In the genomic region with DNA sequence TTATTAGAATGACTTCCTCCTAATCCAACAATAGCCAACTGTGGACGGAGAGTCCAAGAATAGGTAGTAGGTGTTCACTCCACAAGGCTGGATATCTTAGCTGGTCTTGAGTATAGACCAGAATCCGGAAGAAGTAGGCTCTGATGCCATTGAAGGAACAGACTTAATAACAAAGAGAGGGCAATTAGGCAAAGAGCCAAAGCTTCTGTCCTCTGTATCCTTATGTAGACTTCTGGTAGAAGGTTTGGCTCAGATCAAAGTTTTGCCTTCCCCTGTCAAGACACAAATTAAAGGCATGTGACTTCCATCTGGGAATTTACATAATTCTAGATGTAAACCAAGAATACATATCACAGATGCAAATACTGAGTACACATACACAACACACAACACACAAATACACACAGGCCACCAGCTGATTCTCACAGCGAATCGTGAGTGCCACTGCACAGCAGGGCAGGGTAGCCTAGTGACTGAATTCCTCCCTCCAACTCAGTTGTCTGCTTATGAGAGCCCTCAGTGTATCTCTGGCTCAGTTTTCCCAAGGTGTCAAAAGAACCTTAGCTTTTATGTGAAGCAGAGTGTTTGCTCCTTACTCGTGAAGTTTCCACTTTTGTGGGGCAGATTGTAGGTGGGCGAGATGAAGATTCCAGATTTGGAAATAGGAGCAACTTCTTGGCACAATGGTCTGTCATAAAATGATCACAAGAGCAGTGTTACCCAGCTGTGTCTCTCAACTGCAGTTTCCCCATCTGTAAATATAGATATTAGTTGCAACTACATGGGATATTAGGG, we compare ENCODE assay signal across 17 mouse cellular contexts.
DNase-seq lines count a peak whose midpoint lies in the region; ATAC-seq and TF ChIP-seq lines count a peak whose summit lies in the region.
"Had no signal": no experiment of that assay in that cellular context is flagged by ENCODE, and none has a peak within 500 bp of the region (broad histone marks: within the 10 kb centered on the region; RNA-seq: fewer than 3 reads in every experiment).

No protein-coding gene starts in this region.

- H3K4me2 ChIP-seq in midbrain, embryonic 15.5 days, result no peak overlapping the region
- H3K4me2 ChIP-seq: heart, embryonic 15.5 days; limb, embryonic 12.5 days had no signal

- TF ChIP-seq POLR2A in brain, embryonic 14.5 days (IDR thresholded peaks at IDR 0.05; ENCODE audit: borderline replicate concordance, extremely low read depth, insufficient read depth, insufficient read length, poor library complexity, severe bottlenecking), result no peak

- DNase-seq in brain, embryonic 14.5 days (ENCODE audit: low read depth), result peak; percentile 59
- peak; percentile 86 to 88 for DNase-seq in frontal cortex, adult 2 months (ENCODE audit: extremely low spot score in 1 of 2, low spot score in 1 of 2)
- DNase-seq in layer of hippocampus, adult 9-10 months (ENCODE audit: low spot score), result peak; percentile 20
- DNase-seq in left cerebral cortex, postnatal 36 days (ENCODE audit: low spot score in 2 of 2), result peak; percentile 62 to 67
- DNase-seq in adrenal gland, adult 2 months, result no peak
- no peak for DNase-seq in kidney, adult 8-10 months
- DNase-seq in thymus, postnatal 4 days, result no peak
- DNase-seq: cerebellum, adult 11-12 months; heart, adult 18-20 months; kidney, adult 9 months; kidney, postnatal 4 days; lung, postnatal 10 days had no signal

- no peak for TF ChIP-seq CTCF in brain, embryonic 14.5 days (IDR thresholded peaks at IDR 0.05; ENCODE audit: borderline replicate concordance, extremely low read depth, insufficient read depth, insufficient read length)

- no peak for ATAC-seq in midbrain, embryonic 15.5 days (replicated peaks)

- H3K9ac ChIP-seq in midbrain, embryonic 15.5 days, result no peak overlapping the region
- H3K9ac ChIP-seq: heart, embryonic 15.5 days; limb, embryonic 12.5 days; liver, embryonic 14.5 days had no signal

- H3K9me3 ChIP-seq in midbrain, embryonic 15.5 days, result no peaks in the 10 kb centered on the region
- H3K9me3 ChIP-seq: heart, embryonic 15.5 days; hindbrain, embryonic 10.5 days; limb, embryonic 12.5 days had no signal

- H3K27me3 ChIP-seq in midbrain, embryonic 15.5 days (replicated peaks), result no peaks in the 10 kb centered on the region
- H3K27me3 ChIP-seq: heart, embryonic 15.5 days; limb, embryonic 12.5 days had no signal

- intact Hi-C loops in left cerebral cortex, postnatal 36 days (cut with DNase I), result loop anchor here (10.0 kb wide), 1 partner anchor 88 kb away; no protein-coding TSS in a partner anchor

- WGBS in midbrain, embryonic 15.5 days, result 91% methylated on average over 6 of the region's 6 CpGs

- H3K27ac ChIP-seq in midbrain, embryonic 15.5 days, result no peak overlapping the region
- H3K27ac ChIP-seq: heart, embryonic 15.5 days; hindbrain, embryonic 10.5 days; limb, embryonic 12.5 days; liver, embryonic 14.5 days had no signal

- no peak overlapping the region for H3K4me3 ChIP-seq in midbrain, embryonic 15.5 days
- H3K4me3 ChIP-seq: heart, embryonic 15.5 days; hindbrain, embryonic 10.5 days; limb, embryonic 12.5 days had no signal

- no peaks in the 10 kb centered on the region for H3K4me1 ChIP-seq in midbrain, embryonic 15.5 days
- H3K4me1 ChIP-seq: heart, embryonic 15.5 days; limb, embryonic 12.5 days had no signal

- H3K36me3 ChIP-seq in midbrain, embryonic 15.5 days (replicated peaks), result no peaks in the 10 kb centered on the region
- H3K36me3 ChIP-seq: heart, embryonic 15.5 days; hindbrain, embryonic 10.5 days; limb, embryonic 12.5 days had no signal

Comparison
In these comparisons a context has a peak if more than half of its experiments do, and no peak if none do; other contexts are left out.
1. DNase-seq: peak in brain, embryonic 14.5 days (single experiment), frontal cortex, adult 2 months (2 of 2), layer of hippocampus, adult 9-10 months (single experiment) and left cerebral cortex, postnatal 36 days (2 of 2); none in adrenal gland, adult 2 months (single experiment), kidney, adult 8-10 months (0 of 2) and thymus, postnatal 4 days (single experiment).